Mouse (Mus musculus) hematopoietic multipotent progenitor cell, adult 10-12 weeks (in vitro differentiated cells): ENCODE data around the gene Olfr659. TPM values are rescaled to one million over a fixed set of nuclear protein-coding genes. Genes with fewer than 3 reads are reported as not detected.

ENCODE experiments used
- polyA plus RNA-seq: library from polyadenylated mRNA; stranded (reverse); fragments of >175 nt; gene quantifications from 2 replicates; pipeline ENCODE4 v1.2.3, GENCODE M21; 2012; ENCODE audit warnings: low replicate concordance

Olfr659 gene
- not detected in 2 replicates for polyA plus RNA-seq

DNA sequence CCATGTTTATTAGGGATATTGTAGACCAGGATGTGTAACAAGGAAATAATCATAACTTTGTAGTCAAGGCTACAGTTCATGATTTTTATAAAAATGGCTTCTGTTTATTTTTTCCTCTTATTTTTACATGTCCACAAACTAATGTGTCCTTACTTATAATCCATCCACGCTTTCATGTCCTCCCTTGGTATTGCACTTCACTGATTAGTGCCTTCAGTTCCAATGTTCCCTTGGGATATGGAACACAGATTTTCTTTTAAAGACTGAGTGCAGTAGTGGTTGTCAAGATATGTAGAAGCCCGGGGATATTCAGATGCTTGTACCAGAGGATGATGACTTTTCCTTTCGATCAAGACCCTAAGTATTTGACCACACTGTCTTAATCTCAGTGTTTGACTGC is at the start of gene Olfr659:
TSS of gene Olfr659 (plus strand) at position 301 of the 400 bp plus-strand sequence.

DNA sequence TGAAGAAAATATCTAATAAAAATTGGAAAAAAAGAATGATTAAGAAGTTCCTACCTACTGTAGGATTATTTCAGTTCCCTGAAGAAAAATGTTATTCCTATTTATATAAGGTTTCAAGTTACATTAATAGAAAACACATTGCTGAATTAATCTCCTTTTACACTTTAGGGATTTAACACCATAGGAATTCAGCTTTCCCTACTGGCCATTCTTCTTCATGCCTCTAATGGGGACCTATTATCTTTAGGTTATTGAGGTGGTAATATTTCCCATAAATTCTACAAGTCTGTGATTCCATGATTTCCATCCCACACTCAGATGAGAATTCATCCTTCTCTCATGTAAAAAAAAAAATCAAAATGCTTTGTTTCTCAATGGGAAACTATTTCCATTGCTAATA is 42.1 kb upstream of the Olfr659 start, which contains the start of gene Olfr657:
TSS of gene Olfr657 (plus strand) at position 301 of the 400 bp plus-strand sequence.

DNA sequence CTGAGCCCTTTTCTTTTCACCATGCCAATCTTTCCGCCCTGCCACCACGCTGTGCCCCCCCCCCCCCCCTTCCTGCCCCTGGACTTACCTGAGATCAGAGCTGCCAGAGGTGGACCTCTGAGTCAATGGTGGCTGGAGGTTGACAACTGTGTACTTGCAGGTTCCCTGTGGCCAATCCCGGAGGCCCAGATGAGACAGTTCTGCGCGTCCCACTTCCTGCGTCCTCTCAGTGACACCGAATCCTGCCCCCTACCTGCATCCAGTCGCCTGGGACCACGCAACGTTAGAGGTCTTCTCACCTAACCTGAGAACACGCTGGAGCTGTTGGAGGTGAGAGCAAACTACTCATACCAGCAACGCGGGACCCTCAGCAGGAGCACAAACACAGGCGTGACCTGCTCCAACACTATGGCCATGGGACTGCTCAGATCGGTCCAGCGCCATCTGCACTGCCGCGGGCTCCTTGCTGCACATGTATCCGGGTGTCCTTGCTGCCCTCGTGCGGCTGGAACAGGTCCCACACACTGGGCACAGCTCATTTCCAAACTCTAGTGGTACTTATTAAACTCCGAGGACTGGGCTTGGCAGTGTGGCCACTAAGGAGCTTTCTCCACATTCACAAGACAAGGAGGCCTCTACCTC is 19.6 kb upstream of the Olfr659 start, which contains the start of gene Olfr658:
TSS of gene Olfr658 (minus strand) at position 465 of the 642 bp plus-strand sequence.

DNA sequence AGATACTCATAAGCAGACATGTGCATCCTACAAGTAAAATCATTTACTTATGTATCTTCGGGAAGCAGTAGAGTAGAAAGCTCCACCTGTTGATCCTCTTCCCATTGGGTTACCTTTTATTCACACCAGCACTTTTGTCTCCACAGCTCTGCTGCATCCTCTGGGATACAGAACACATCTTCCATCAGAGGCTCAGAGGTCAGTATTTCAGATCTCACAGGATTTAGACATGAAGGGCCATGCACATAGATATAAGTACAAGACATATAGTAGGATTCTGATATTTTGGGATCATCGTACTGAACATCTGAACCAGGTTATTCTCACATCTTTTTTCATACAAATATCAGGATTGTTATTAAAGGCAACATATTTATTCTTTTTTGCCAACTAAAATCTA is 19.6 kb downstream of the Olfr659 start, which contains the start of gene Olfr661:
TSS of gene Olfr661 (plus strand) at position 301 of the 400 bp plus-strand sequence.

Other genes with a start within 250 kb of the Olfr659 start
- gene Trim30a, start 201.6 kb upstream of the Olfr659 start, polyA plus RNA-seq, result 7.1 and 19.8 TPM in 2 replicates
- 0.07 and 0.16 TPM in 2 replicates for gene Trim30d, start 158.9 kb upstream of the Olfr659 start, polyA plus RNA-seq
- gene Olfr651, start 116.6 kb upstream of the Olfr659 start, polyA plus RNA-seq, result not detected in 2 replicates
- gene Olfr652, start 105.9 kb upstream of the Olfr659 start, polyA plus RNA-seq, result not detected in 2 replicates
- not detected in 2 replicates for gene Olfr653, start 89.4 kb upstream of the Olfr659 start, polyA plus RNA-seq
- gene Olfr654, start 79.7 kb upstream of the Olfr659 start, polyA plus RNA-seq, result not detected in 2 replicates
- gene Olfr655, start 65.0 kb upstream of the Olfr659 start, polyA plus RNA-seq, result not detected in 2 replicates
- gene Olfr656, start 52.8 kb upstream of the Olfr659 start, polyA plus RNA-seq, result not detected in 2 replicates
- not detected in 2 replicates for gene Olfr657, start 42.0 kb upstream of the Olfr659 start, polyA plus RNA-seq
- gene Olfr658, start 19.4 kb upstream of the Olfr659 start, polyA plus RNA-seq, result 0.04 TPM in 1 of 2 replicates, not detected in the other
- not detected in 2 replicates for gene Olfr661, start 19.7 kb downstream of the Olfr659 start, polyA plus RNA-seq
- gene Usp17le, start 110.7 kb downstream of the Olfr659 start, polyA plus RNA-seq, result not detected in 2 replicates
- not detected in 2 replicates for gene Usp17lb, start 175.8 kb downstream of the Olfr659 start, polyA plus RNA-seq
- gene Usp17la, start 190.3 kb downstream of the Olfr659 start, polyA plus RNA-seq, result not detected in 2 replicates
- not detected in 2 replicates for gene Olfr665, start 211.3 kb downstream of the Olfr659 start, polyA plus RNA-seq
- not detected in 2 replicates for gene Olfr666, start 229.2 kb downstream of the Olfr659 start, polyA plus RNA-seq